Mouse (Mus musculus) ovary, postnatal 36 days (tissue): ENCODE measurements at regions not wholly inside any gene's neighbourhood (a gene's known extent, or its start where the extent isn't known, plus 50 kb on each side); places are given as distances from the start of the nearest gene placed in this dataset.

Experiments
- DNase-seq: peaks from one replicate; pipeline ENCODE4 v3.0.0; 2022; ENCODE audit warnings: low spot score, mixed read lengths

DNA sequence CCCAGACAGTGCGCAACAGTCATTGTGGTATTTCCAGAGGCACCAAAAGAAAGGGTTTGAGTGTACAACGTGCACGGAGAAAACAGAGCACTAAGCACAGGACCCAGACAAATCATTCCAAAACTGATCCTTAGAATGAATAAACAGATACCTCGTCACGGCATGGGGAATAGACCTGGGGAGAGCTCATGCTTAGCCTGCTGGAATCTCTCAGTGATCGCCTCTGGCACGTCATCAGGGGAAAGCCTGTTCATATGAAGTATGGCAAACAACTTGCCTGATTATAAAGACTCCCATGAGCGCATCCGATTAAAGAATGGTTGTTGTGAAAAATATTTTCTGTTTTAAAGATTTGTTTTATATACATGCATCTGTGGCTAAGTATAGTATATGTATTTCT, 86.9 kb upstream of the Dapk1 start:
- DNase-seq = no peak

DNA sequence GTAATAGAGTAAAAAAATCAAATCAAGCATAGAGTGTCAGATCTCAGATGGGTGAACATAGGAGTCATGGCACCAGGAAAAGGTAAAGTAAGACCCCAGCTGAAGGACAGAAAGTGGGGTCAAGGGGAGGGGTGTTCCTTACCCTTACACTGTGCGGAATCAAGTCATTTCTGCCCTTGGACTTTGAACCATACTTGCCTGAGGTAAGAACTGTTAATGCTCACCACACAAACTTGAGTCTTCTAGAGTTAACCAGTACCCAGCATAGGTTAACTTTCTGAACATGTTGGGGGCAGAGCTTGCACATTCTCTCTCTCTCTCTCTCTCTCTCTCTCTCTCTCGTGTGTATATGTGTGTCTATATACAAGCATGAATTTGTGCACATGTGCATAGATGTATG, 83.7 kb upstream of the Dapk1 start:
- DNase-seq = no peak

DNA sequence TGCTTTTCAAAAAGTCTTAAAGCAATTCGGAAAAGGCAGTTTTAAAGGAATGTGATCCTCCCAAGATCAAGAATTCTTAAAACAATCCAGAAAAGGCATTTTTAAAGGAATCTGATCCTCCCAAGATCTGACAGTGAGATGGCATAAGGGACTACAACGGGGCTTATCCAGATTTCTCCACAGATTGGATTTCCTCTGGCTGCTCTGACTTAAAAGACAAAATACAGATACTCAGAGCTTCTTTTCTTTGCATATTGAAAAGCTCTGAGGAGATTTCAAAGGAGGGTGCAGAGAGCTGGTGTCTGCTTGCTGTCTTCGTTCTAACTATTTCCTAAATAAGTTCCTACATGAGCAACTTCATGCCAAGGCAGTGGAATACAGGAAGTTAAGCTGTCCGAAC, 82.0 kb upstream of the Dapk1 start:
- DNase-seq = no peak

GRCm38 (mm10) chr13:60522719-60523450, 78.9 kb upstream of the Dapk1 start:
- DNase-seq = no peak

- no peak for DNase-seq
Measured at GRCm38 (mm10) chr13:60527806-60528205, 73.9 kb upstream of the Dapk1 start.

GRCm38 (mm10) chr13:60528819-60529218, 72.9 kb upstream of the Dapk1 start:
- no peak for DNase-seq

DNA sequence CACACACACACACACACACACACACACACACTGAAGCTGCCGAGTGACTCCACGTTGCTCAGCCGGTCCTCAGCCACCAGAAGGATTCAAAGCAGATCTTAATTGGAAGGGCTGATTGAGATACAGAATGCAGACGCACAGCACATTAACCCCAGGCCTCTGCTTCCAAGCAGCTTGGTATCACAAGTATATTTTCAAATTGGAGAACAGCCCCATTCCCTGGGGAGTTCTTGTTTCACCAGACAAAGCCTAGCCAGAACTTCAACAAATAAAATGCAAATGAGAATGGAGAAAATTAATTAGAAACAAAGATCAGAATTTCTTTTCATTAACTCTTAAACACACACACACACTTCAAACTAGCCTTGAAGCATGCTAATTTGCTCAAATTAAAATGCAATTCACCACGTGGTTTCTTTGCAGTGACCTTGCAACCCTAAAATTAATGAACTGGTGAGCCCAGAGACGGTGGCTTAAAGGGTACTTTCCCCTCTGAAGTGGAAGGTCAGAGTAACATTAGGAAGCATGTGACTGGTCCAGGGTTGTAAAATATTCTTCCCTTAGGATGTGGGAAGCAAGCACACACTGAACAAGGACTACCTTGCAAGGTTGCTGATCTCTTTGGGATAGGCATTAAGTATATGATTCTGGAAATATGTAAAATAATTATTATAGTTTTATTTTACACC, 72.2 kb upstream of the Dapk1 start:
- DNase-seq = no peak

DNA sequence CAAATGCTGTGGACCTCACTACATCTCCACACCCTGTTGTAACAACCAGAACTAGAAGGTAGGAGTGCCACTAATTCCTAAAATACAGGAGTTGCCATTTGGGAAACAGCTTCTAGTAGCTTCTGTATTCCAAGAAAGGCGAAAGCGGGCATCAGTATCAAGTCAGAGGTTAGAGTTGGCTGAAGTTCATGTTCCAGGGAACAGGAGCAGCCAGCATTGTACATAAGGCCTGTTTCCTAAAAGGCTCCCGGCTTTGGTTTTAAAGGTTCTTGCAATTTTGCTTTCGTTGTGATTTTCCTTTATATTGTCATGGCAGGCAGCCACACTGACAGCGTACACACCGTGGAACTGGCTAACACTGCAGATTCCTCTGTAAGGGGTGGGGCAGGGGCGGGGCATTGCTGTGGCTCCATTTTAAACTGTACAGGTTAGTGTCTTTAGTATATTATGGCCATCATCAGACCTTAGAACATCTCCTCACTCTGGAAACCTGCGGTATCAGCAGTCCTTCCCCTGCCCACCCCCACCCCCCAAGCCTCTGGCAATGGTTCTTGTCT, 67.8 kb upstream of the Dapk1 start:
- DNase-seq = no peak

GRCm38 (mm10) chr13:60534501-60534900, 67.2 kb upstream of the Dapk1 start:
- DNase-seq = no peak

DNA sequence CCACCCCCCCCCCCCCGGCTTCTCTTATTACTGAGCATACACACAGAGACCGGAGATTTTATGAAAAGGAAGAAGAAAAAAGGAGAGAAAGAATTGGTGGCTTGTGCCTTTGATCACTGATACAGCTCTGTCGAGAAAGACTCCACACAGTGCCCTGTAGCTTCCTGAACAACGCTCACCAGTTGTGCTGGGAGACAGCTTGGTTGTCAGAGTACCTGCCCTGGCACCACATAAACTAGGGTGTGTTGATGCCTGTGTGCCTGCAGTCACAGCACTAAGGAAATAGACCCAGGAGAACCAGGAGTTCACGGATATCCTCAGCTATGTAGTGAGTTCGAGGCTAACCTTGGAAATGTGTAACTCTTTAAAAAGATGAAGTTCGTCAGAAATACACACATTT, 66.7 kb upstream of the Dapk1 start:
- no peak for DNase-seq

DNA sequence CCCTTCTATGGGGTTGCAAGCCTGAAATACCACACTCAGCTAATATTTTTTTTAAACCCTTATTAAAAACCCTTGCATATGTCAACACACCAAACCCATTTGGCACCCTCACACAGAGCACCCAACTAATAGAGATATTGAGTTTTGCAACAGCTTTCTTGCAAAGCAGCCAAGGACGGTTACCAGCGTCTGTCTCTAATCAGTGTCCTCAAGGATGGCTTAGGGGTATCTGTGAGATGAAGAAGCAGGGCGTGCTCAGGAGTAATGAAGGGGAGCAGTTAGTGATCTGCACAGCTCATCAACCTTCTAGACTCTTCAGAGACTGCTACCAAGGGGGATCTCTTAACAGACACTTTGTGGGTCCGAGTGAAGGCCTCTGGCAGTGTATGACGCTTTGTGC, 65.0 kb upstream of the Dapk1 start:
- no peak for DNase-seq

DNA sequence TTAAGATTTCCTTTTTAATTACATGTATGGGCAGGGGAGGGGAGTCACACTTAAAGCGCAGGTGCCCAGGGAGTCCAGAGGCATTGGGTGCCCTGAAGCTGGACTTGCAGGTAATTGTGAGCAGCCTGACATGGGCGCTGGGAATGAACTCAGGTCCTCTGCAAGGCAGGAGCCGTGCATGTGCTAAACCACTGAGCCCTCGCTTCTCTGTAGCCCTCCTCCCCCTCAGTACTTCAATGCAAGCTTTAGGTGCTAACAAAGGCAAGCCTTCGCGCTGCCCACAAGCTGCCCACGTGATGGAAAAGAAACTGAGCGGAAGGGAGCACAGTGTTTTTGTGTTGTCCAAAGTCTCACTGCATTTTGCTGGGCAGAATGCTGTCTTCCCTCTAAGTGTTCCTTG, 63.6 kb upstream of the Dapk1 start:
- no peak for DNase-seq

DNA sequence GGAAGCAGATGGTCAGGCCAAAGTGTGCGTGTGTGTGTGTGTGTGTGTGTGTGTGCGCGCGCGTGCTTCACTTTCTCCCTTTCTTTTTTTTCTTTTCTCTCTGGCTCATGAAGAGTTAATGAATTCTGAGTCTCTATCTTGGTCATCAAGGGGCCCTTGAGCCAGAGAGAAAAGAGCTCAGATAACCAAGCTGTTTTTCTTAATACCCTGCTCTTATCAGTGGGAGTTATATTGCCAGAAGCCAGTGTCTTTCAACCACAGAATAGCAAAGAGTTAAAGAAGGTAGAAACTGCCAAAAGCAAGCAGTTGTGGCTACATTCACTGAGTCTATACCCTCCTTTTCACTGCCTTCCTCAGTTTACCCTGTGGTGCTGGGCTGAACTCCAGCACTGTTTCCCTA, 60.6 kb upstream of the Dapk1 start:
- DNase-seq = no peak

- DNase-seq = no peak
Measured at GRCm38 (mm10) chr13:60544363-60544762, 57.4 kb upstream of the Dapk1 start.

GRCm38 (mm10) chr13:60545999-60546733, 55.6 kb upstream of the Dapk1 start:
- no peak for DNase-seq
